Mouse (Mus musculus) lung, adult 18-20 months (tissue): ENCODE measurements at regions not wholly inside any gene's neighbourhood (a gene's known extent, or its start where the extent isn't known, plus 50 kb on each side); places are given as distances from the start of the nearest gene placed in this dataset.

Experiments
- DNase-seq, 2 experiments: peaks; one replicate each; pipeline ENCODE4 v3.0.0; 2022; ENCODE audit warnings: mixed read lengths in 2 of 2

- DNase-seq = no peak
Observed at GRCm38 (mm10) chr3:21973681-21974080, 102.8 kb upstream of the Tbl1xr1 start.

GRCm38 (mm10) chr3:21974766-21975165, 101.7 kb upstream of the Tbl1xr1 start:
- DNase-seq = no peak

GRCm38 (mm10) chr3:21977775-21978174, 98.7 kb upstream of the Tbl1xr1 start:
- no peak for DNase-seq

GRCm38 (mm10) chr3:21982991-21983390, 93.5 kb upstream of the Tbl1xr1 start:
- DNase-seq = no peak

- no peak for DNase-seq
Observed at GRCm38 (mm10) chr3:21983993-21984725, 92.3 kb upstream of the Tbl1xr1 start.

DNA sequence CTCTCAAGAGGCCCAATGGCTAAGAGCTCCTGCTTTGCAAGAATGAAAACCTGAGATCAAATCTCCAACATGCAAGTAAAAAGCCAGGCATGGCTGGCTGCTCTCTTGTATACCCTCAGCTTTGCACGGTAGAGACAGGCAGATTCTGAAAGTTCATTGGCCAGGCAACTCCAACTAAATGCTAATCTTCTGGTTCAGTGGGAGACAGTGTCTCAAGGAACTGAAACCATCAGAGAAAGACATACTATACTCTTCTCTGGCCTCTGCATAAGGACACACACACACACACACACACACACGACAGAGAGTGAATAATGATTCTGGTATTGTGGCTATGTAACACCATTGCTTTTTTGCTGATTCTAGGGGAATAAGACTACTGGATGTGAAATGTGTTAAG, 91.6 kb upstream of the Tbl1xr1 start:
- DNase-seq = no peak

- peak; percentile 68 to 77 for DNase-seq
Observed at GRCm38 (mm10) chr3:21986164-21986892, 90.1 kb upstream of the Tbl1xr1 start.

DNA sequence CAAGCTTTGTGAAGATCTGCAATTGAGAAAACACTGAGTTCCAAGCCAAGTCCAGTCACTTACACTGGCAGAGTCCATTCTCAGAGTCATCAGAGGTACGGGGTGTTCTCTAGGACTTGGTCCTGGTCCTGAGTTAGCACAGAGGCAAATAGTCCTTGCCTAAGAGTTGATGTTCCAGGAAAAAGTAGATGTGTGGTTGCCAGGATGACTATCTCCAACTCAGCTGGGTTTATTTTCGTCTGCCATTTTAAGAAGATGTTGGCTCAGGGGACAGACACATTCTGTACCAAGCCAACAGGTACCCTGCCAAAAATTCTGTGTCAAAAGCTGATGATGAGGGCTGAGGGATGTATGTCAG, 89.6 kb upstream of the Tbl1xr1 start:
- DNase-seq = peak in 1 of 2 experiments; percentile 49

- no peak for DNase-seq
Observed at GRCm38 (mm10) chr3:21987455-21988009, 88.9 kb upstream of the Tbl1xr1 start.

GRCm38 (mm10) chr3:21988010-21988531, 88.4 kb upstream of the Tbl1xr1 start:
- DNase-seq = peak; percentile 40 to 47

DNA sequence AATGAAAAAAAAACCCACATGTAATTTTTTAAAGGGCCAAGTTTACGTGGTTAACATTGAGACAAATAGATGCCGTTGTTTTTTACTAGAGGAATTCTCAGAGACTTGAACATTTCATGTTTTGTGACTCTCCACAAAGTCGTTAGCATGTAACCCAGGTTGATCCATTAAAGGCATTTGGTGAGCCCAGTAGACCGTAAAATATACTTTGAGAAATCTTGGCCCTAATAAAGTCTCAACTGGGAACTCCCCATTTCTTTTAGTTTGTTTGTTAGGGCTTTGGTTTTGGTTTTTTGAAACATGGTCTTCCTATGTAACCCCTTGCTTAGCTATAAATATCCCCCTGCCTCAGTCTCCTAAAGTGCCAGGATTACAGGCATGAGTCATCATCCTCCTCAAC, 85.9 kb upstream of the Tbl1xr1 start:
- no peak for DNase-seq

GRCm38 (mm10) chr3:21991681-21992152, 84.7 kb upstream of the Tbl1xr1 start:
- DNase-seq = peak; percentile 30 to 37

GRCm38 (mm10) chr3:21992203-21992602, 84.2 kb upstream of the Tbl1xr1 start:
- DNase-seq = no peak

DNA sequence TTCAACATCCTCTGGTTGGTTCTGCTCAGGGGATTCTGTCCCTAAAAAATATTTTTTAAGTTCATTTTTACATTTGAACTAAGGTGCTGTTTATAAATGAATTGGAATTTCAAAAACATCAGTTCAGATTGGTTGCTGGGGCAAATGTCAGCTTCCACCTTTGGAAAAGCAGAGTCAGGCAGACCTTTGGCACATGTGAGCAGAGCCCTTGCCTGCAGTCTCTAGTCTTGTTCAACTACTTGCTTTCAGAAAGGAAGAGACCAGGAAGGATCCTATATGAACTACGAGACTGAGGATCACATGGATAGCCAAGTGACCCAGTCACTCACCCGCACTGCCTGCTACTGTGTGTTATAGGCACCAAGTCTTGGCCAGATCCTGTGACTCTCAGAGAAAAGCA, 82.5 kb upstream of the Tbl1xr1 start:
- DNase-seq = no peak

DNA sequence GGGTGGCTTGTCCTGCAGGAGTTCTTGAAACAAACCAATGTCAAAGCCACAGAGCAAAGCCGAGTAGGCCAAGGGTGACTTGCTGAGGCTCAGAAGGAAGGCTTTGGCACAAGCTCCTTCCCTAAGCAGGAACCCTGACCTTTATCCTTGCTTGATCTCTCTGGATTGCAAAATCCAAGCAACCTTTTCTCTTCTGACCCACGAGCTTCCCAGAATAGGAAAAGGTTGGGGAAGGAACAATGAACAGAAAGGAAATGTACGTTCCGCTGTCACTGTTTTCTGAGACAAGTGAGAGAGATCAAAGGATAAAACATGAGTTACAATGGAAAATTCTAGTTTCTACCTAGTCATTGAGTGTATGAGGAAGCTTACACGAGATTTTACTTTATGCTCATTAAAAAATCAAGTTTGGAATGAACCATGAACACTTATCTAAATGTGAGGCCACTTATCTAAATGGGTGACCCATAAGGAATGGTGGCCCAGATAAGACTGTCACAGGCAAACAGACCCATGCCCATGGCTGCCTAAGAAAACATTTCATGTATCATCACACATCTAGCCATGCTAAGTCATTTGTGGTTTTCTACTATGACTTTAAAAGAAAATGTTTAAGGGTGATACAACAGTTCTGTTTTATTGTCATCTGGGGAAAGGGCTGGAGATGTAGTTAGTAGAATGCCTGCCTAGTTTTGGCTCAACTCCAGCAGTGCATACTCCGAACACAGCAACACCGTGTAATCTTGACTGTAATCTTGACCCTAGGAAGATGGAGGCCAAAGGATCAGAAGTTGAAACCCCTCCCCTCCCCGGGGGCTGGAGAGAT, 80.7 kb upstream of the Tbl1xr1 start:
- DNase-seq = peak; percentile 23 to 47

- no peak for DNase-seq
Observed at GRCm38 (mm10) chr3:21997387-21997786, 79.1 kb upstream of the Tbl1xr1 start.

GRCm38 (mm10) chr3:22005456-22005855, 71.0 kb upstream of the Tbl1xr1 start:
- no peak for DNase-seq

GRCm38 (mm10) chr3:22006113-22006512, 70.3 kb upstream of the Tbl1xr1 start:
- peak; percentile 57 to 72 for DNase-seq

GRCm38 (mm10) chr3:22006651-22007050, 69.8 kb upstream of the Tbl1xr1 start:
- DNase-seq = no peak

DNA sequence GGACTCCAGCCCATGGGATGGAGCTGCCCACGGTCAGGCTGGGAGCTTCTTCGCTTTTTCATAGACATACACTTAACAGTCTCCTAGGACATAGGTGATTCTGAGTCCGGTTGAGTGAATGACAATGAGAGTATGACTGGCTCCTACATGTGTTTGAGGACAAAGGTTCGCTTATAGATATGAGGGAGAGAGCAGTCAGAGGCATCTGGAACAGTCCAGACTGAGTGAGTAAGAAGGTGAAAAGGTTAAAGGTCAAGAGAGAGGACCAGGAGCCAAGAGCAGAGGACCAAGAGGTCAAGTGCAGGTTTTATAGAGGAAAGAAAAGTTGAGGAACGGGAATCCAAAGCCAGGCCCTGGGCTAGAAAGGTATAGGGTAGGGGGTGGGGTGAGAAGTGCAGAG, 68.7 kb upstream of the Tbl1xr1 start:
- DNase-seq = no peak

- DNase-seq = no peak
Observed at GRCm38 (mm10) chr3:22008432-22008831, 68.0 kb upstream of the Tbl1xr1 start.

GRCm38 (mm10) chr3:22009898-22010699, 66.4 kb upstream of the Tbl1xr1 start:
- DNase-seq = no peak
